Mouse (Mus musculus): ENCODE measurements around the gene Sorcs2. TPM values are rescaled to one million over a fixed set of nuclear protein-coding genes. Genes with fewer than 3 reads are reported as not detected.

Gene Sorcs2
- polyA plus RNA-seq, 1 experiment from 2014 or later = 3.5 TPM

DNA sequence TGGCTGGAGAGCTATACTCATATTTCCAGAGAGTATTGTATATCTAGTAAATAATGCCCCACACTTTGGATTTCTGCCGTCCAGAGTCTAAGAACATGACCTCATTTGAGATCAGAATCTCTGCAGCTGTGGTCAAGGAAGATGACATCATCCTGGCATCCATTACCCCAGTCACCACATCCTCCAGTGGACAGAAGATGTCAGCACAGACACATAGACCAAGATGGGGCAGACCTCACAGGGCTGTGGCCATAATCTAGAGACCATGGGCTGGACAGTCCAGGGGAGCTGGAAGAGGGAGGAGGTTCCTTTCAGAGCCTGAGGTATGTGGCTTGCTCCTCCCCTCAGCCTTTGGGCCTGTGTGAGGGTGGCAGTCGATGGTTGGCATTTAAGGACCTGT lies 264.0 kb downstream of the Sorcs2 start:
- TF ChIP-seq CTCF (IDR thresholded peaks at IDR 0.05; ENCODE audit: low read depth) = peak; percentile 48
- H3K36me3 ChIP-seq (ENCODE audit: control insufficient read depth, insufficient read depth) = no peaks in the 10 kb centered on the region
- H3K4me1 ChIP-seq (replicated peaks; ENCODE audit: control insufficient read depth, insufficient read depth, low read length) = no peaks in the 10 kb centered on the region
- no peak overlapping the region for H3K4me3 ChIP-seq (ENCODE audit: low read depth, low read length)
- no peaks in the 10 kb centered on the region for H3K27me3 ChIP-seq (replicated peaks; ENCODE audit: control insufficient read depth, insufficient read depth, low read length)
- 49% methylated on average over 2 of the region's 2 CpGs for WGBS
- no peak overlapping the region for H3K4me2 ChIP-seq (replicated peaks; ENCODE audit: low read depth)
- no peak overlapping the region for H3K9ac ChIP-seq (ENCODE audit: low read depth, low read length)
- ATAC-seq = 0 out of 2 replicates have a peak, but pooled peaks have one; percentile 34
- no peak overlapping the region for H3K27ac ChIP-seq (ENCODE audit: low read depth, low read length)
- no peaks in the 10 kb centered on the region for H3K9me3 ChIP-seq (ENCODE audit: control insufficient read depth)

DNA sequence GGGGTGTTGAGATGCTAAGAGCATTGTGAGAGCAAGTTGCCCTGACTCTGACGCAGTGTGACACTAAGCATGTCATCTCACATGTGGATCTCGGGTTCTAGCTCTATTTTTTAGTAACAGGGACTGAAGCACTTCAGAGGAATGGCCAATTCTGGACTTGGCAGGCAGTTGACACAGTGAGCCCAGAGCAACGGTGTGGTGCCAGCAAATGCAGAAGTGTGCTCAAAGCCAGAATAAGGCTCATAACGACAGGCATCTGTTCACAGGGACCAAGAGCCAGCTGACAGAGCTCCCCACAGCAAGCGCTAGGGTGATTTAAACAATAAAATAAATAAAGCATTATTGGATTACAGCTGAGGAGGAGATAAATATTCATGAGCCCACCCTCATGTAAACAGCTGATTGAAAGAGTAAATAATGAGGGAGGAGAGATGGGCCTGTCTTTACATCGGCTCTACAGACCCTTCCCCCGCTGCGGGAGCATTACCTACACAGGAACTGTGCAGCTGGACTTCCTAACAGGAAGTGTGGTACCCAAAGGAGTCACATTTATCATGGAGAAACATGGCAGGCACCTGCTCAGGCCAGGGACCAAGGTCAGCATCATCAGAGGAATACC lies 267.4 kb downstream of the Sorcs2 start:
- no peak overlapping the region for H3K9ac ChIP-seq (ENCODE audit: low read depth, low read length)
- no peak overlapping the region for H3K4me2 ChIP-seq (replicated peaks; ENCODE audit: low read depth)
- TF ChIP-seq CTCF (IDR thresholded peaks at IDR 0.05; ENCODE audit: low read depth) = no peak
- no peaks in the 10 kb centered on the region for H3K27me3 ChIP-seq (replicated peaks; ENCODE audit: control insufficient read depth, insufficient read depth, low read length)
- H3K4me1 ChIP-seq (replicated peaks; ENCODE audit: control insufficient read depth, insufficient read depth, low read length) = no peaks in the 10 kb centered on the region
- H3K9me3 ChIP-seq (ENCODE audit: control insufficient read depth) = no peaks in the 10 kb centered on the region
- no peak for ATAC-seq
- H3K36me3 ChIP-seq (ENCODE audit: control insufficient read depth, insufficient read depth) = no peaks in the 10 kb centered on the region
- no peak overlapping the region for H3K4me3 ChIP-seq (ENCODE audit: low read depth, low read length)
- 42% methylated on average over 8 of the region's 8 CpGs for WGBS
- H3K27ac ChIP-seq (ENCODE audit: low read depth, low read length) = no peak overlapping the region

DNA sequence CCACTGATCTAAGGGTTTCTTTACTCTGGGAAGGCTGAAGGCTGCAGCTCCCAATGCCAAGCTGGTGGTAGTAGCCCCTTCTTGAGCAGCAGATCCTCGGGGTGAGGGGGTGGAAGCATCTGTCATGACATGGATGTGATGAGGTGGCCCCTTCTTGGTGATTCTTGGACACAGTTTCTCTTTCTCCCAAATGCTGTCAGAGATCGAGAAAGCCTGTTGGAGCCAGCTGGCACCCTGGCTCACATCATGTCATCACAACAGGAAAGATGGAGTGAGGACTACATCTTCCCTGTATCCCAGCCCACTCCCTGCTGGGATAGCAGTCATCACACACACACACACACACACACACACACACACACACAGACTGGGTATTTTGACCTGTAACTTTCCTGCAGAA lies 268.3 kb downstream of the Sorcs2 start:
- H3K9me3 ChIP-seq (ENCODE audit: control insufficient read depth) = no peaks in the 10 kb centered on the region
- H3K4me2 ChIP-seq (replicated peaks; ENCODE audit: low read depth) = no peak overlapping the region
- H3K27me3 ChIP-seq (replicated peaks; ENCODE audit: control insufficient read depth, insufficient read depth, low read length) = no peaks in the 10 kb centered on the region
- H3K27ac ChIP-seq (ENCODE audit: low read depth, low read length) = no peak overlapping the region
- H3K4me3 ChIP-seq (ENCODE audit: low read depth, low read length) = no peak overlapping the region
- H3K36me3 ChIP-seq (ENCODE audit: control insufficient read depth, insufficient read depth) = no peaks in the 10 kb centered on the region
- H3K9ac ChIP-seq (ENCODE audit: low read depth, low read length) = no peak overlapping the region
- H3K4me1 ChIP-seq (replicated peaks; ENCODE audit: control insufficient read depth, insufficient read depth, low read length) = no peaks in the 10 kb centered on the region
- WGBS = 53% methylated on average over 2 of the region's 2 CpGs
- ATAC-seq = no peak
- TF ChIP-seq CTCF (IDR thresholded peaks at IDR 0.05; ENCODE audit: low read depth) = no peak

DNA sequence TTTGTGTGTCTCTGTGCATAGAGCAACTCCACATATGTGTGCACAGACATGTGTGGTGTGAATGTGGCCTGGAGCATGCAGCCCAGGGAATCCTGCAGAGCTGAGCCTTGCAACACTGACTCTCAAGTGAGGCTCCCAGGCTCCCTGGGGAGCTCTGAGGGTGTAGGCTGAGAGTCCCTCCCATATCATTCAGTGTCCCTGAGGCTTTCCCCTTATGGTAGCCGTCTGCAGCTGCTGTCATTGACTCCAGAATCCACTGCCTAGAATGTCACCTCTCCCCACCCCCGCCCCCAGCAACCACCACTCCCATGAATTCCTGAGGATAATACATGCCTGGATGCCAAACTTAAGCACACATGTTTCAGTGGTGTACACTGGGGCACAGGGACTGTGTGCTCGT lies 269.4 kb downstream of the Sorcs2 start:
- Histone ChIP-seq H3K27ac (ENCODE audit: low read depth, low read length) (no peak overlapping the region), H3K36me3 (ENCODE audit: control insufficient read depth, insufficient read depth) (no peaks in the 10 kb centered on the region), H3K4me3 (ENCODE audit: low read depth, low read length) (no peak overlapping the region), H3K4me2 (replicated peaks; ENCODE audit: low read depth) (no peak overlapping the region), H3K4me1 (replicated peaks; ENCODE audit: control insufficient read depth, insufficient read depth, low read length) (no peaks in the 10 kb centered on the region), H3K27me3 (replicated peaks; ENCODE audit: control insufficient read depth, insufficient read depth, low read length) (no peaks in the 10 kb centered on the region), H3K9ac (ENCODE audit: low read depth, low read length) (no peak overlapping the region), H3K9me3 (ENCODE audit: control insufficient read depth) (no peaks in the 10 kb centered on the region)
- ATAC-seq = no peak
- WGBS = 48% methylated on average over 3 of the region's 3 CpGs
- TF ChIP-seq CTCF (IDR thresholded peaks at IDR 0.05; ENCODE audit: low read depth) = no peak

DNA sequence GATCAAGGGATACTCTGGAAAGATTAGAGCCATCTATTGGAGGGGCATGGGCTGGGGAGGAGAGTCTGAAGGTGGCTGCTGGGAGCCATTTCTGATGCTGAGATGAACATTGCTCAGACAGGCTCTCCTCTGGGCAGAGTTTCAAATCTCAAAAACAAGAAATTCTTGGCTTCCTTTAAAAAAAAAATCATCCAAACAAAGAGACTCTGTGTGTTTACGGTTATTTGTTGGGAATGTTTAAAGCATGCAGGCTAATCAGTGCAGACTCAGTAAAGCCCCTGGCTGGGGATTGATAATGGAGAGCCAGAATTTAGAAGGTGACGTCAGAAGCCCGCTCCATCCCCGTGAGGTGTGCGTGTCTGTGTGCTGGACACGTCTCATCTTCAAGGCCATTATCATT lies 272.9 kb downstream of the Sorcs2 start:
- H3K9ac ChIP-seq (ENCODE audit: low read depth, low read length) = no peak overlapping the region
- no peak overlapping the region for H3K4me3 ChIP-seq (ENCODE audit: low read depth, low read length)

DNA sequence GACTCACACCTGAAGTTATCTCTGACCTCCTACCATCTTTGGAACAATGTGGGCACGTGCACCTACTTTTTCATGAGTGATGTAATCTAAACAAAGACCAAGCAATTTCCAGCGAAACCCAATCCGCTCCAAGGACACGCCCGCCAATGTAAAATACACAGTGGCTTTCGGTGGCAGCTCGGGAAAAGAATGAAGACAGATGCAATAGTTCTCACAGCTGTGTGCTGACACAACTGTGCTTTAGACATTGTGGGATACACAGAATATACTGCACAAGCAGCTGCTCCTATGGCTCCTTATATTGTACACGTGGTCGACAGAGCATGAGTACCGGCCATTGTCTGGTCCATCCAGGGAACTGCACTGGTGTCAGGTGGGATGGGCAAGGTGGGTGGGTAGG lies 275.0 kb downstream of the Sorcs2 start:
- no peak overlapping the region for H3K27ac ChIP-seq (ENCODE audit: low read depth, low read length)
- no peaks in the 10 kb centered on the region for H3K9me3 ChIP-seq (ENCODE audit: control insufficient read depth)
- no peaks in the 10 kb centered on the region for H3K36me3 ChIP-seq (ENCODE audit: control insufficient read depth, insufficient read depth)
- no peak overlapping the region for H3K4me2 ChIP-seq (replicated peaks; ENCODE audit: low read depth)
- WGBS = 46% methylated on average over 10 of the region's 10 CpGs
- no peak for ATAC-seq
- no peak overlapping the region for H3K4me3 ChIP-seq (ENCODE audit: low read depth, low read length)
- no peak for TF ChIP-seq CTCF (IDR thresholded peaks at IDR 0.05; ENCODE audit: low read depth)
- no peaks in the 10 kb centered on the region for H3K4me1 ChIP-seq (replicated peaks; ENCODE audit: control insufficient read depth, insufficient read depth, low read length)
- no peak overlapping the region for H3K9ac ChIP-seq (ENCODE audit: low read depth, low read length)
- H3K27me3 ChIP-seq (replicated peaks; ENCODE audit: control insufficient read depth, insufficient read depth, low read length) = no peaks in the 10 kb centered on the region

More for the DNA sequence above, 272.9 kb downstream of the Sorcs2 start:
- H3K4me1 ChIP-seq (replicated peaks; ENCODE audit: control insufficient read depth, insufficient read depth, low read length) = no peaks in the 10 kb centered on the region
- no peaks in the 10 kb centered on the region for H3K27me3 ChIP-seq (replicated peaks; ENCODE audit: control insufficient read depth, insufficient read depth, low read length)
- H3K27ac ChIP-seq (ENCODE audit: low read depth, low read length) = no peak overlapping the region
- no peak for TF ChIP-seq CTCF (IDR thresholded peaks at IDR 0.05; ENCODE audit: low read depth)
- H3K9me3 ChIP-seq (ENCODE audit: control insufficient read depth) = no peaks in the 10 kb centered on the region
- 61% methylated on average over 6 of the region's 6 CpGs for WGBS
- H3K36me3 ChIP-seq (ENCODE audit: control insufficient read depth, insufficient read depth) = no peaks in the 10 kb centered on the region
- no peak for ATAC-seq
- no peak overlapping the region for H3K4me2 ChIP-seq (replicated peaks; ENCODE audit: low read depth)

DNA sequence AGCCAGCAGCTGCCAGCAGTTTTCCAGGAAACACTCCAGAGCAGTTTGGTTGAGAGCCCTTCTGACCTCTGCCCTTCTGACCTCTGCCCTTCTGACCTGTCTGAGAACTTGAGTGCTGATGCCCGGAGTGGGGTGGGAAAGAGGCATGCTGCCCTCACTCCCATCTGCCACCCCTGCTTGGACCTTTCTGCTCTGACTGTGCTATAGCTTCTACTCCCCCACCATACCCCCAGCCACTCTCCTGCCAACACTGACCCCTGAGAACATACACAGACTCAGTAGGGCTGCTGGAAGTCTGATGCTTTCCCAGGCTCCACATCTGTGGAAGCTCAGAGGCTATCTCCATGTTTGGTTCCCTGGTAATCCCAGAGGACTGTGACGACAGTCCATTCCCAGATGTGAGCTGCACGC lies 277.0 kb downstream of the Sorcs2 start:
- H3K9ac ChIP-seq (ENCODE audit: low read depth, low read length) = no peak overlapping the region
- H3K27ac ChIP-seq (ENCODE audit: low read depth, low read length) = no peak overlapping the region
- H3K4me2 ChIP-seq (replicated peaks; ENCODE audit: low read depth) = no peak overlapping the region
- no peak overlapping the region for H3K4me3 ChIP-seq (ENCODE audit: low read depth, low read length)
- ATAC-seq = no peak
- H3K27me3 ChIP-seq (replicated peaks; ENCODE audit: control insufficient read depth, insufficient read depth, low read length) = no peaks in the 10 kb centered on the region
- WGBS = 34% methylated on average over 3 of the region's 3 CpGs
- H3K4me1 ChIP-seq (replicated peaks; ENCODE audit: control insufficient read depth, insufficient read depth, low read length) = no peaks in the 10 kb centered on the region
- no peaks in the 10 kb centered on the region for H3K36me3 ChIP-seq (ENCODE audit: control insufficient read depth, insufficient read depth)
- no peaks in the 10 kb centered on the region for H3K9me3 ChIP-seq (ENCODE audit: control insufficient read depth)
- TF ChIP-seq CTCF (IDR thresholded peaks at IDR 0.05; ENCODE audit: low read depth) = no peak

Data from intestine, postnatal 0 days (tissue).